Mouse (Mus musculus): ENCODE results near the gene Ilf2. TPM values are rescaled to one million over a fixed set of nuclear protein-coding genes. Genes with fewer than 3 reads are reported as not detected.

Gene Ilf2
- polyA plus RNA-seq (2012; fragmentation: generic; extraction: Trizol), result 10 to 100 TPM; 28.7 to 59.6 TPM

DNA sequence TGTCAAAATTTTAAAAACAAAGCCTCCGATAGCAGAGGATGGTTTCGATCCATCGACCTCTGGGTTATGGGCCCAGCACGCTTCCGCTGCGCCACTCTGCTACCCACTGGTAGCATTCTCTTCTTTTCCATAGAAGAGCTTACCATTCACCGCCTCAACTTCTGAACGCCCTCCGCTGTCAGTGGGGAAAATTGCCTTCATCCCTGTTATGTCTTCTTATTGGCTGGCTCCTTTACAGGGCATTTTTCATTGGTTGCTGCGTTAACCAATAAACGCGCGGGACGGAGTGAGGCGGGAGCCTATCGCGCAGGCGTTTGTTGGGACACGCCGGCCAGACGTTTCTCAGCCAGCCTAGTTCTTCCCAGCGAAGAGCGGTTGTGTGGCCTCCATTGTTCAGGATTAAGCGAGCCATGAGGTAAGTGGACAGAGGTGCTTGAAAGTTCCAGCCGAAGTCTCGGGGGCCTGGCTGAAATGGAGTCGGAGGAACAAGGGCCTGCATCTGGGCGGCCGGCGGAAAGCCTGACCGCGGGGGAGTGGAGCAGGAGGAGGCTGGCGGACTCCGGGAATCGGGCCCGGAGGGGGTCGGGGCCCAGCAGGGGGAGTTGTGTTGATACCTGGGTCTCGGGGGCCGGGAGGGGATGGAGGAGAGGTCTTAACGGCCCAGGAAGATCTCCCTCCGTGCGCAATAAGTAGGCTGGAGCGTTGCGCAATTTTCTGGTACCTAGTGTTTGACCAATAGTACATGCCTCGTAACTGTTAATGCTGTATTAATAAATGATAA lies at the start of gene Ilf2:
Gene Ilf2, plus strand, starts transcription at position 296 of the 781 bp plus-strand sequence.

DNA sequence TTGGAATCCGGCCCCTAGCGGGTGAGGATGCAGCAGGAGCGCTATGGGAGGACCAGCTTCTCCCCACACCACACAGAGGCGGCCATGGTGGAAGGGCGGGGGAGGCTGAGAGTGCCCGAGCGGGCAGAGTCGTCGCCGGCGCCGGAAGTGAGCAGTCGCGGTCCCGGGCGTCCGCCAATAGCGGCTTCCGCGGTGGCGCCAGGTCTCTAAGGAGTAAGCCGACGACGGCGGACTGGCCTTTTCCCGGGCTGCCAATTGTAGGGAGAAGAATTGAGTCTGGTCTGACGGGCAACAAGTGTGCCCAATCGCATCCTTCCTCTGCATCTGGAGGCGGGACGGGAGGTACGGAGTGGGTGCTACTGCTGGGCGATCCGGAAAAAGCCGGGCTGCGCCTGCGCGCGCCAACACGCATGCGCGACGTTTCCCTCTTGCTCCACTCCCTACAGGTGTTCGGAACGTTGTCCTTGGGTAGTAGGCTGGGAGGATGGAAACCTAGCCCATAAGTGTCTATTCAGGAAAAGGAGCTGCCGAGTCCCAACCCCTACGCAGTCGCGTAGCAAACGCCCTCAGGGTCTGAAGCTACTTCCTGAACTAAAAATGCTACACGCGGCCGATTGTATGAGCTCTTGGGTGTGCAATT lies 42.4 kb upstream of the Ilf2 start, which contains the start of gene Ints3:
Gene Ints3, minus strand, starts transcription at position 242 of the 640 bp plus-strand sequence.

DNA sequence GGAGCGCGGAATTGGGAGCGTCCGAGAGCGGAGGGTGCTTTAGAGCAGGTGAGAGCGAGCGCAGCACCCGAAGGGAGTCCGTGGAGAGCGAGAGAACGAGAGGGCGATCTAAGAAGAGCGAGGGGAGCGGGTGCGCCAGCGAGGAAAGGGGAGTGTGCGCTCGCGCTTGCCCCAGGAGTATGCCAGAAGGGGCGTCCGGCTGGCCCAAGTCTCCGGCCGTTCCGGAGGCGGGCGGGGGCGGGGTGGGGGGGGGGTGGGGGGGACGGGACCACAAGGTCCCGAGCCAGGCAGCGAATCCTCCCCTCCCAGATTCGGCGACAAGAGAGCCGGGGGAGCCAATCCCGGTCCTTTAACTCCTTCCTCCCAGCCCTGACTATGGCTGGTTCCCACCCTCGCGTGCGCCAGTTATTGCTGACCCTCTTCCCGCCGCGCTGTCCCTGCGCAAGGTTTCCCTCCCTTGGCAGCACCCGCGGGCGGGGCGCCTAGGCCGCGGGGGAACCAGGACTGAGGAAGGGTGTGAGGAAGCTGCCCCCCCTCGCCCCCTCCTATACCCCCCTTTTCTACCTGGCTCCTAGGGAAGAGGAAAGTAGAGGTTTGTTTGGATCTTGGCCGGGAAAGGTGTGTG lies 10.1 kb upstream of the Ilf2 start, which contains the start of gene Npr1:
Gene Npr1, minus strand, starts transcription at position 181 of the 625 bp plus-strand sequence.

DNA sequence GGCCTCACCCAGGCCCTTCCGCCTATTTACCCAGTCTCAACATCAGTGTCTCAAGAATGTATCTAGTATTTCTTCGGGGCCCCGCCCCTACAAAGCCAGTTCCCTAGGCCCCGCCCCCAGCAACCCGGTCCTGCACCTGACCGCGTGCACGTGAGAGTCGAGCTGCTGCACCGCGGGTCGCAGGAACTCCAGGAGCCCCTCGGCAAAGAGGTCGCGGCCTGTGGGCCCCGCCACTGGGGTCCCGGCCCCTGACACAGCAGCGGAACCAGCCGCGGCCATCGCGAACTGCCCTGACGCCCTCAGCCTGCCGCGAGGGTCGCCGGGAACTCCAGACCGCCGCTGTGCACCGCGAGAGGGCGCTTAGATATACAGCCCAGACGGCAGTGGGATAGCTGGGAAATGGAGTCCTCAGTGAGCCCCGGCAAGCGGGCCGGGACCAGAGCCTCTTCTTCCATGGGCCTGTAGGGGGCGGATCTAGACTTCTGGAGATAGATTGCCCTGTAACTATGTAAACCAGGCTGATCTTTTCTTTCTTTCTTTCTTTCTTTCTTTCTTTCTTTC lies 14.8 kb downstream of the Ilf2 start, which contains the start of gene Snapin:
Gene Snapin, minus strand, starts transcription at position 338 of the 561 bp plus-strand sequence.

DNA sequence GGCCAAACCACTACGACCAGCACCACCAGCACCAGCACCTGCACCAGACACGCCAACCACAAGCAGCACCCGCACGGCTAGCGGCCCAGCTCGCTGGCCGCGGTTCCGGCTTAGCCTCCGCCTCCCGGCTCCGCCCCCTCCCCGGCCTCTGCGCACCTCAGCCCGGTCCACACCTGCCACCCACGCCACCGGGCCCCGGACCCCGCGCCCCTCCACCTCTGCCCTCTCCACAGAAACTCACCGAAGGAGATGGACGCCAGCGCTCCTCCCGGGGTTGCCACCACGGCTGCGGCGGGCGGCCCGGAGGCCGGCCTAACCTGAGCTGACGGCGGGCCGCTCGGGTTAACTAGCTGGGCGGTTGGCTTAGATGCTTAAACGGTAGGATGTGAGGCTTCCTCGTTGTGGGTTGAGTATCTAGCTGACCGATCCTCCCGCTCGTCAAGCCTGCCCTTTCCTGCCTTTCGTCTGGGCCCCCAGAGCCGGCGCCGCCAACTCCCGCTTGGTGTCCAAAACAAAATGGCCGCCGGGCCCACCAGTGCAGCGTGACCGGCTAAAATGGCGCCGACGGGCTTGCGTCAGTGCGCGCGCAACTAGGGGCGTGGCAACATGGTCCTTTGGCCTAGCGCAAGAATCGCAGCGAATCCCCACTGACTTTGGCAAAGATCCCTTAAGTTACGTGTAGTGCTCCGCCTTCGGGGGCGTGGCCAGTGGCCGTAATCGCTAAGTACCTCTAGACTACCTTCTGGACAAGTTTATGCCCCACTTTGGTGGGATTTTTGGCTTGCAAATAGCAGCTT lies 33.2 kb downstream of the Ilf2 start, which contains the start of gene Chtop:
Gene Chtop, minus strand, starts transcription at position 549 of the 797 bp plus-strand sequence.

DNA sequence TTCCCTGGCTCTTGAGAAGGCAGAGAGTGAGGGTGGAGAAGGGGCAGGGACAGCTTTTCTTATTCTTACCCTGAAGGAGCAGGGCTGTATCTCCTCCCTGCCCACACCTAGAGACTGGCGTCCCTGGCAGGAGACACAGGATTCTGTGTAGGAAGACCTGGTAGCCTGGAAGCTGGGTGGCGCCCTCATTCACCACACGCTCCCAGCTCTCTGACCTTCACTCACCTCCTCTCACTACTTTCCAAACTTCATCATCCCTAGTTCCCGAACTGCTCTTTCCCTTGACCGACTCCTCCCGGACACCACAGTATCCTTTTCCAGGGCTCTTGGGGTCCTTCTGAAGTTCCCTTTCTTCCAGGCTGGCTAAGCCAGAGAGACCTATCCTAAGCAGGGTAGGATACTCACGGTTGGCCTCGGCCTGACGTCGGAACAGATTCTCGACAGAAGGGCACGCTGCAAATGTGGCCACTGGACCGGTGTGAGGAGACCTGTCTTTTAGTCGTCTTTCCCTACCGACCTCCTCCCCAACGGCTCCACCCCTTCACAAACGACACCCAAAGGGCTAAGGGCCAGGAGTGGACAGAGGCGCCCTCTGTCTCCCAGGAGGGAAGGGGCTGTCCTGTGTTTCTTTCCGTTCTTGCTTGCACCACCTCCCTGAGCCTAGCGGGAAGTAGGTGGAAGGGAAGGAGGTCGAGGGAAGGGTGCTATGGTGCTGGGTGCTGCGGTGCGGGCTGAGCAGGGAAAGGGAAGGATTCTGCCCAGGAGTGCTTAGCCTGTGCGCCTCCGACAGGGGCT lies 38.1 kb downstream of the Ilf2 start, which contains the start of the genes S100a1 and S100a13:
Gene S100a1, minus strand, starts transcription at position 597 of the 795 bp plus-strand sequence.
Gene S100a13, plus strand, starts transcription at position 640 of the 795 bp plus-strand sequence.

DNA sequence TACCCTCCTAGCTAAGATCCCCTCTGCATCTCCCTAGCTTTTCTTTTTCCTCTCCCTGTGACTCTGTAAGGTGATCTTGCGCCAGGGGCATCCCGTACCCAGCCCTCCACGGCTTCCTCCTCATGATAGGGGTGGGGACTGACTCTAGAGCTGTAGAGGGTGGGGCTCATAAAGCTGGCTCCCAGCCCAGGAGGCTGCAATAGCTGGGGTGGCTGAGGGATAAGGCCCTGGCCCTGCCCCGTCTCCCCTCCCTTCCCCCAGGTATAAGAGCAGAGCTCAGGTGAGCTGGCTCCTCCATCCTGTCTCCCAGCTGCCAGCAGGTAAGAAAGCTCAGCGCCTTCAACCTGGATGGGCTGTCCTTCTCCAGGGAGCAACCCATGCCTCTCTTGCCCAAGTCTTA lies 50.7 kb downstream of the Ilf2 start, which contains the start of gene S100a14:
Gene S100a14, plus strand, starts transcription at position 277 of the 400 bp plus-strand sequence.

DNA sequence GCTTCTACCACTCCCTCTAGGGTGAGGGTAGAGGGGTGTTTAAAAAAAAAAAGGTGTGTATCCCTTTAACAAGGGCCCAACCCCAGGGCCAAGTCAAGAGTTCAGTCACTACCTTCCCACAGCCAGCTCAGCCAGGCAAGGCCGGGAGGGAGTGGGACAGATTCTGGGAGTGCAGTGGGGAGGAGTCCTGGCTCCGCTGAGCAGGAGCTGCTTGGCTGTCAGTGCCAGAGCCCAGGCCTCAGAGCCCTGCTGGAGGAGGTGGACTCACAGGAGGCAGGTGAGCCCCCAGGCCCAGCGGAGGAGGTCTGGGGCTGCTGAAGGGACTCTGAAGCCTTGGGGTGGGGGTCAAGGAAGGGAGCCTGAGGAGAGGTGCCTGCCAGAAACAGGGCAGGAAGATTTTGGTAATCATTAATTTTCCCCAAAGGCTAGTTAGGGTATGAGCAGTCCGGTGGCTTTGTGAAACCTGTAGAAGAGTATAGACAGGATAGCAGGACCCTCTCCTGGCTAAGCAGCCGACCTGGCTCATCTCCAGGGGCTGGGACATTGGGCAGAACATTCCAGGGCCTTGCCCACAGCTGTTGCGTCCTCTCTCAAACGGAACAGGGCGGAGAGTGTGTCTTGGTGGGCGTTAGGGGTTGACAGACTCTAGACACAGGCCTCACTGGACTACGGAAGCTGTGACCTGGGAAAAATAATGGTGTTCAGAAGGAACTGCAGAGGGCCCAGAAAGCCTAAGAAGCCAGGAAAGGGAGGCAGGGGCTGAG lies 61.4 kb downstream of the Ilf2 start, which contains the start of gene S100a16:
Gene S100a16, plus strand, starts transcription at position 114 of the 764 bp plus-strand sequence.

Other genes starting within 250 kb of the Ilf2 start
- 10 to 100 TPM in 1 of 2 experiments, 1 to 10 TPM in 1; 6.0 to 35.8 TPM for gene Jtb, start 244.5 kb upstream of the Ilf2 start, polyA plus RNA-seq (2012; fragmentation: generic; extraction: Trizol)
- gene Creb3l4, start 232.6 kb upstream of the Ilf2 start, polyA plus RNA-seq (2012; fragmentation: generic; extraction: Trizol), result under 1 TPM; 0.07 to 0.68 TPM
- 100 to 1,000 TPM in 1 of 2 experiments, 10 to 100 TPM in 1; 46.6 to 150 TPM for gene Slc39a1, start 228.0 kb upstream of the Ilf2 start, polyA plus RNA-seq (2012; fragmentation: generic; extraction: Trizol)
- gene Crtc2, start 222.0 kb upstream of the Ilf2 start, polyA plus RNA-seq (2012; fragmentation: generic; extraction: Trizol), result 10 to 100 TPM; 13.0 to 32.8 TPM
- gene Dennd4b, start 210.9 kb upstream of the Ilf2 start, polyA plus RNA-seq (2012; fragmentation: generic; extraction: Trizol), result 1 to 10 TPM in 1 of 2 experiments, under 1 TPM in 1; 0.66 to 4.7 TPM
- gene Gatad2b, start 182.9 kb upstream of the Ilf2 start, polyA plus RNA-seq (2012; fragmentation: generic; extraction: Trizol), result 1 to 10 TPM; 1.5 to 9.9 TPM
- gene Slc27a3, start 86.2 kb upstream of the Ilf2 start, polyA plus RNA-seq (2012; fragmentation: generic; extraction: Trizol), result 1 to 10 TPM in 1 of 2 experiments, under 1 TPM in 1; 0.14 to 2.2 TPM
- 10 to 100 TPM; 17.2 to 28.2 TPM for gene Ints3, start 42.5 kb upstream of the Ilf2 start, polyA plus RNA-seq (2012; fragmentation: generic; extraction: Trizol)
- gene Npr1, start 10.3 kb upstream of the Ilf2 start, polyA plus RNA-seq (2012; fragmentation: generic; extraction: Trizol), result 1 to 10 TPM in 1 of 2 experiments, under 1 TPM in 1; 0.48 to 1.6 TPM
- gene Snapin, start 14.9 kb downstream of the Ilf2 start, polyA plus RNA-seq (2012; fragmentation: generic; extraction: Trizol), result 10 to 100 TPM in 1 of 2 experiments, 1 to 10 TPM in 1; 6.5 to 42.9 TPM
- gene Chtop, start 33.4 kb downstream of the Ilf2 start, polyA plus RNA-seq (2012; fragmentation: generic; extraction: Trizol), result 10 to 100 TPM; 34.7 to 76.9 TPM
- gene S100a1, start 38.3 kb downstream of the Ilf2 start, polyA plus RNA-seq (2012; fragmentation: generic; extraction: Trizol), result 100 to 1,000 TPM in 1 of 2 experiments, 10 to 100 TPM in 1; 25.4 to 118 TPM
- 100 to 1,000 TPM in 1 of 2 experiments, 10 to 100 TPM in 1; 82.1 to 195 TPM for gene S100a13, start 38.3 kb downstream of the Ilf2 start, polyA plus RNA-seq (2012; fragmentation: generic; extraction: Trizol)
- gene S100a14, start 50.7 kb downstream of the Ilf2 start, polyA plus RNA-seq (2012; fragmentation: generic; extraction: Trizol), result under 1 TPM; 0.22 to 0.58 TPM
- 100 to 1,000 TPM in 1 of 2 experiments, 1 to 10 TPM in 1; 3.9 to 111 TPM for gene S100a16, start 61.1 kb downstream of the Ilf2 start, polyA plus RNA-seq (2012; fragmentation: generic; extraction: Trizol)
- 10 to 100 TPM in 1 of 2 experiments, 1 to 10 TPM in 1; 7.2 to 22.4 TPM for gene S100a3, start 84.5 kb downstream of the Ilf2 start, polyA plus RNA-seq (2012; fragmentation: generic; extraction: Trizol)
- gene S100a2, start 114.1 kb downstream of the Ilf2 start, polyA plus RNA-seq (2012; fragmentation: generic; extraction: Trizol), result not detected
- 1 to 10 TPM; 1.2 to 1.6 TPM for gene Gm42674, start 125.8 kb downstream of the Ilf2 start, polyA plus RNA-seq (2012; fragmentation: generic; extraction: Trizol)
- over 10,000 TPM in 1 of 2 experiments, 1,000 to 10,000 TPM in 1; 5,914 to 20,400 TPM for gene S100a4, start 127.6 kb downstream of the Ilf2 start, polyA plus RNA-seq (2012; fragmentation: generic; extraction: Trizol)
- 1 to 10 TPM in 1 of 2 experiments, under 1 TPM in 1; 0.98 to 1.2 TPM for gene S100a5, start 132.4 kb downstream of the Ilf2 start, polyA plus RNA-seq (2012; fragmentation: generic; extraction: Trizol)
- gene S100a6, start 136.8 kb downstream of the Ilf2 start, polyA plus RNA-seq (2012; fragmentation: generic; extraction: Trizol), result 1,000 to 10,000 TPM; 5,353 to 9,678 TPM
- 1 to 10 TPM in 1 of 2 experiments, under 1 TPM in 1; 0.43 to 1.8 TPM for gene S100a7a, start 177.9 kb downstream of the Ilf2 start, polyA plus RNA-seq (2012; fragmentation: generic; extraction: Trizol)
- not detected for gene S100a8, start 192.9 kb downstream of the Ilf2 start, polyA plus RNA-seq (2012; fragmentation: generic; extraction: Trizol)
- gene S100a9, start 219.6 kb downstream of the Ilf2 start, polyA plus RNA-seq (2012; fragmentation: generic; extraction: Trizol), result not detected